Mouse (Mus musculus): Measurements from ENCODE around the gene Pigk. TPM values are rescaled to one million over a fixed set of nuclear protein-coding genes. Genes with fewer than 3 reads are reported as not detected.

The Pigk gene
- polyA plus RNA-seq, 1 experiment from 2014 or later: 23.8 TPM

DNA sequence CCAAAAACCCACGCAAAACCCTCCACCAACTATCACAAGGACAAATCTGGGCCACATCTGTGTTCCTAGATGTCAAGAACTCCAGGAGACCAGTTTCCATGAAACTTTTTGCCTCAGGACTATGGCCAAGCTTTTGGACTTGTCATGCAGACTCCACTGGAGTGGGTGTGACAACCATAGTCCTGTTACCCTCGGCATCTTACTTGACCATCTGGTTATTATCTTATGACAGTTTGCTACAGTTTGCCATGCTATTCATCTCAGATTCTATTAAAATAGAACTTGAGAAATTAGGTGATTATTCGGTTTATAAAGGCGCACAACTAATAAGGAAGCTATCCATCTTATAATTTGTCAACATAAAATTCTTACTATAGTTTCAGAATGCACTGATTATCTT is 39.4 kb downstream of the Pigk start:
- DNase-seq (no peak), ATAC-seq (no peak)
- Histone ChIP-seq H3K27ac (ENCODE audit: low read depth) (no peak overlapping the region), H3K4me1 (ENCODE audit: insufficient read depth) (peaks cover 20% of the 10 kb centered on the region), H3K36me3 (replicated peaks; ENCODE audit: insufficient read depth, low read length) (peaks cover 7% of the 10 kb centered on the region; the same call in 1 of the 2 replicates), H3K9ac (replicated peaks) (no peak overlapping the region), H3K27me3 (ENCODE audit: insufficient read depth, low read length) (no peaks in the 10 kb centered on the region), H3K9me3 (ENCODE audit: low read length) (no peaks in the 10 kb centered on the region), H3K4me2 (ENCODE audit: low read depth, low read length) (no peak overlapping the region), H3K4me3 (ENCODE audit: low read depth, low read length) (no peak overlapping the region)
- TF ChIP-seq EP300 (IDR thresholded peaks at IDR 0.05; ENCODE audit: low read depth) (peak; percentile 74), CTCF (IDR thresholded peaks at IDR 0.05; ENCODE audit: low read depth) (no peak)
- 76% methylated on average over 4 of the region's 4 CpGs for WGBS (ENCODE audit: insufficient replicate concordance)

DNA sequence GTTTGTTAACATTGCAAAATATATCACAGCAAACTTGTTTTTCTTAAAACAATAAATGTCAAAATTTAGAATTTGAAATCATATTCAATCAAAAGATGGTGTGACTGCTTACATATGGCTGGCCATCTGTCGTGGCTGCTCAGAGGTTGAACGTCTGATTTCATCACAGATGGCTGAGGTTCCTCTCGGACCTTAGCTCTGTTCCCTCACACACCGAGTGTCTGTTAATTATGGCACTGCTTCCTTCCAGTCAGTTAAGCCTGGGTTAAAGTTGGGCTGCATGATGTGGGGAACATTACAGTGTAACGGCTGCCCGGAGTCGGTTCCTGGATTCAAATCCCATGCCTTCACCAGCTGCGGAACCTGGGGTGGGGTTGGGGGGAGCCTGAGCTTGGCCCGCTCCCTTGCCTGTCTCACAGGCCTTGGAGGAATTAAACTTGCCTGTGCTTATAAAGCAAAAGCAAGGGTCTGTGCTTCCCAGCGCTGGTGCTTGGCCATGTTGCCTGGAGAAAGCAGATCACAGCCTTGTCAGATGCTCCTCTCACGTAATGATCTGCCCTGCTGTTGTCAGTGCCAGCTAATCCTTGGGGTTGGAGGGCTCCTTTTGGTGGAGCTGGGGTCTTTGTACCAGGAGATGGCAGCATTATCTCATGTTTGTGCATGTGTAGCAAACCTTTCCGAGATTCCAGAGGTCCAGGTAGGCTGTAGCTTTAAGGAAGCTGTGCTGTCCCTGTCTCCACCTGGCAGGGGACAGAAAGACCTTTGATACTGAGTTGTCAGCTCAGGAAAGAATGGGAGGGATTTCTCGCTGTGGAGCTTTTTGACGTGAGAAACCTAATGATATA is 40.2 kb downstream of the Pigk start:
- DNase-seq (no peak), ATAC-seq (no peak)
- Histone ChIP-seq H3K4me2 (ENCODE audit: low read depth, low read length) (no peak overlapping the region), H3K9ac (replicated peaks) (no peak overlapping the region), H3K4me3 (ENCODE audit: low read depth, low read length) (no peak overlapping the region), H3K27ac (ENCODE audit: low read depth) (no peak overlapping the region), H3K27me3 (ENCODE audit: insufficient read depth, low read length) (no peaks in the 10 kb centered on the region), H3K4me1 (ENCODE audit: insufficient read depth) (peaks cover 19% of the 10 kb centered on the region), H3K9me3 (ENCODE audit: low read length) (no peaks in the 10 kb centered on the region), H3K36me3 (replicated peaks; ENCODE audit: insufficient read depth, low read length) (peaks cover 10% of the 10 kb centered on the region; the same call in 1 of the 2 replicates)
- 72% methylated on average over 14 of the region's 14 CpGs for WGBS (ENCODE audit: insufficient replicate concordance)
- TF ChIP-seq CTCF (IDR thresholded peaks at IDR 0.05; ENCODE audit: low read depth) (no peak; the same call in 1 of the 2 replicates), EP300 (IDR thresholded peaks at IDR 0.05; ENCODE audit: low read depth) (no peak)

DNA sequence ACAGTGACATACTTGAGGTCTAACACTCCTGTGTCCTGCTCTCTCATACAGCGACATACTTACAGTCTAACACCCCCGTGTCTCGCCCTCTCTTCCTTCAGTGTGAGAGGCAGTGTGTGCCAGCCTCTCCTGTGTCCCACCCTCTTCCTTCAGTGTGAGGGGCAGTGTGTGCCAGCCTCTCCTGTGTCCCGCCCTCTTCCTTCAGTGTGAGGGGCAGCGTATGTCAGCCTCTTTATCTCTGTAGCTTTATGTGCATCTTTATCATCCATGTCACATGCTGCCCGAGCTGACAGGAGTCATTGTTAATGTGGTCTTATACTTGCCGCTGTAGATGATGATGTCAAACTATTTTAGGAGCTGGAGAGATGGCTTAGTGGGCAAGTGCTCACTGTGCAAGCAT is 41.6 kb downstream of the Pigk start:
- ATAC-seq (0 out of 2 replicates have a peak, but pooled peaks have one; percentile 8), DNase-seq (no peak)
- peaks cover 17% of the 10 kb centered on the region for H3K4me1 ChIP-seq (ENCODE audit: insufficient read depth)
- no peak for TF ChIP-seq CTCF (IDR thresholded peaks at IDR 0.05; ENCODE audit: low read depth)
- 0 out of 2 replicates have a peak, but pooled peaks have one; percentile 36 for TF ChIP-seq EP300 (IDR thresholded peaks at IDR 0.05; ENCODE audit: low read depth)
- H3K4me3 ChIP-seq (ENCODE audit: low read depth, low read length): no peak overlapping the region
- H3K9me3 ChIP-seq (ENCODE audit: low read length): no peaks in the 10 kb centered on the region
- peak overlapping the region; percentile 12; the same call in 1 of the 2 replicates for H3K27ac ChIP-seq (ENCODE audit: low read depth)
- WGBS (ENCODE audit: insufficient replicate concordance): 59% methylated on average over 7 of the region's 7 CpGs
- peak overlapping the region; percentile 35; the same call in 1 of the 2 replicates for H3K4me2 ChIP-seq (ENCODE audit: low read depth, low read length)
- H3K9ac ChIP-seq (replicated peaks): no peak overlapping the region
- H3K27me3 ChIP-seq (ENCODE audit: insufficient read depth, low read length): no peaks in the 10 kb centered on the region
- peaks cover 10% of the 10 kb centered on the region; the same call in 1 of the 2 replicates for H3K36me3 ChIP-seq (replicated peaks; ENCODE audit: insufficient read depth, low read length)

DNA sequence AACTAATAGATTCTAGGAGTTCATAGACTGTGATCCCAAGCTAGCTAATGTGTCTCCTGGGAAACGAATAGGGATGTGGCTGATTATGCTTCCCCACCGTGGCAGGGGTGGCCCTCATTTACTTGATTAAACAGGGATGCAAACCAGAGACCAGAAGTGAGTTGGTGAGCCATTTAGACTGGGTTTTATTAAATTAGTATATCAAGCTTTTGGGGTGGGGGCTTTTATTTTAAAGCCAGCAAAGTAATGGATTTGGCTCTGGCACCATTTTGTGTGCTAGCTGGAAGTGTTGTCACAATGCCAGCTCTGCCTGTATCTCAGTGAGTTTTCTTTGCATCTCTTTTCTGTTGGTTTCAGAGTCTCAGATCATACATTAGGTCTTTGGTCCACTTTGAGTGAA is 43.0 kb downstream of the Pigk start:
- ATAC-seq: no peak
- H3K27ac ChIP-seq (ENCODE audit: low read depth): no peak overlapping the region
- no peaks in the 10 kb centered on the region for H3K9me3 ChIP-seq (ENCODE audit: low read length)
- H3K4me2 ChIP-seq (ENCODE audit: low read depth, low read length): no peak overlapping the region
- peaks cover 17% of the 10 kb centered on the region for H3K4me1 ChIP-seq (ENCODE audit: insufficient read depth)
- no peak for DNase-seq
- no peaks in the 10 kb centered on the region for H3K27me3 ChIP-seq (ENCODE audit: insufficient read depth, low read length)
- 70% methylated on average over 2 of the region's 2 CpGs for WGBS (ENCODE audit: insufficient replicate concordance)
- TF ChIP-seq CTCF (IDR thresholded peaks at IDR 0.05; ENCODE audit: low read depth): no peak
- TF ChIP-seq EP300 (IDR thresholded peaks at IDR 0.05; ENCODE audit: low read depth): no peak
- H3K36me3 ChIP-seq (replicated peaks; ENCODE audit: insufficient read depth, low read length): peaks cover 5% of the 10 kb centered on the region; the same call in 1 of the 2 replicates
- H3K4me3 ChIP-seq (ENCODE audit: low read depth, low read length): no peak overlapping the region
- H3K9ac ChIP-seq (replicated peaks): no peak overlapping the region

DNA sequence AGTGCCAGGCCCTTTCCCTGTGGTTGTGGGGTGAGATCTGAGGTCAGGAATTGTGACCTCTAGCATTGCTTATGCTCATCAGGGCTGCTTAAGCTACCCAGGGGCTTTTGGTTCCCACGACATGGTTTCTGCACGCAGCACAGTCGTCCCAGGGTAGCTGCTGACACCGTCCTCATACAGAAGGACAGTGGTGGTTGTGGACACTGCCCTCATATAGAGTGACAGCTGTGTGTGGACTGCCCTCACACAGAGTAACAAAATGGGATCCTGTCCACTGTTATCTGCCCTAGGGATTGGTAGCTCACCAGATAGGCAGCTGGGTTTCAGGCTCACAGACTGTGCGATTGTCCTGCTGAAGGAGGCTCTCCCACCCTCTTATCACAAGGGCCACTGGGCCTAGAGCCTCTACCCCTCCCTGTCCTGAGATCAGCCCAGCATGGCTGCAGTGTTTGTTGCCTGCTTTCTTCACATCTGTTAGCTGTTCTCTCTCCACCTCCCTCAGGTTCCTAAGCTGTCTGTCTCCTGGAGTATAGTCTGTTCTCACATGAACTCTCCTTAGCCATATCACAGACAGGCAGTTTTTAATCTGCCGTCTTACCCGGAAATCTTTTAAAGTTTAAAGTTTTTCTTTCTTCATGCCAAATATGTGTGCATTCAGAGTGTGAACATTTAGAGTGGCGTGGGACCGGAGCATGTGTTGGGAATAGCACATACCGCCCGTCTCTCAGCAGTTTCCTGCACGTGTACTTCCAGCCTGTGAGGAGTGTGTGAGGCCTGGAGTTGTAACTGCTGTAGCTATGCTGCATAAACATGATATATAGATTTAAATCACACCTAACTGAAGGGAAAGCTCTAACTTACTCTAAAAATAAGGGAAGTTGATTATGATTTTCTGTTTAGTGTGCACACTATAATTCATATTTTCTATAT is 43.8 kb downstream of the Pigk start:
- WGBS (ENCODE audit: insufficient replicate concordance): 61% methylated on average over 12 of the region's 12 CpGs
- peak; percentile 40 for DNase-seq
- no peak for TF ChIP-seq CTCF (IDR thresholded peaks at IDR 0.05; ENCODE audit: low read depth)
- TF ChIP-seq EP300 (IDR thresholded peaks at IDR 0.05; ENCODE audit: low read depth): peak; percentile 84
- H3K4me1 ChIP-seq (ENCODE audit: insufficient read depth): peaks cover 17% of the 10 kb centered on the region
- H3K9me3 ChIP-seq (ENCODE audit: low read length): no peaks in the 10 kb centered on the region
- 0 out of 2 replicates have a peak, but pooled peaks cover 3% of the 10 kb centered on the region for H3K36me3 ChIP-seq (replicated peaks; ENCODE audit: insufficient read depth, low read length)
- no peaks in the 10 kb centered on the region for H3K27me3 ChIP-seq (ENCODE audit: insufficient read depth, low read length)
- peak; percentile 92 for ATAC-seq
- H3K9ac ChIP-seq (replicated peaks): no peak overlapping the region
- H3K4me2 ChIP-seq (ENCODE audit: low read depth, low read length): peak overlapping the region; percentile 15
- H3K27ac ChIP-seq (ENCODE audit: low read depth): 0 out of 2 replicates have a peak overlapping the region, but pooled peaks have one; percentile 36
- H3K4me3 ChIP-seq (ENCODE audit: low read depth, low read length): no peak overlapping the region
